In genomic region chr17:80579089-80579488, GRCm38 (mm10) we compare ENCODE assay signal across 20 mouse cellular contexts. TPM values are rescaled to one million over a fixed set of nuclear protein-coding genes. Genes with fewer than 3 reads are reported as not detected.
DNase-seq lines count a peak whose midpoint lies in the region; ATAC-seq and TF ChIP-seq lines count a peak whose summit lies in the region.
"Had no signal": no experiment of that assay in that cellular context is flagged by ENCODE, and none has a peak within 500 bp of the region (broad histone marks: within the 10 kb centered on the region; RNA-seq: fewer than 3 reads in every experiment).

No protein-coding gene starts in this region.

- no peak for TF ChIP-seq CTCF in testis, adult 2 months (IDR thresholded peaks at IDR 0.05; ENCODE audit: control insufficient read depth, insufficient read depth, insufficient replicate concordance, low read depth, low read length)

- H3K4me3 ChIP-seq in hindbrain, embryonic 10.5 days: no peak overlapping the region
- H3K4me3 ChIP-seq in hindbrain, embryonic 16.5 days (ENCODE audit: low read length): no peak overlapping the region
- peak overlapping the region; percentile 5; the same call in 1 of the 2 replicates for H3K4me3 ChIP-seq in testis, adult 2 months (ENCODE audit: control insufficient read depth, low read depth, low read length)
- H3K4me3 ChIP-seq: embryonic facial prominence, embryonic 10.5 days; embryonic facial prominence, embryonic 12.5 days; forebrain, embryonic 13.5 days; forebrain, embryonic 15.5 days had no signal

- no peak for ATAC-seq in hindbrain, embryonic 16.5 days
- ATAC-seq: CD4-positive, CD25-positive, alpha-beta regulatory T cell, adult 4 months; forebrain, embryonic 13.5 days; forebrain, embryonic 15.5 days; forebrain, postnatal 0 days had no signal

- WGBS in hindbrain, embryonic 10.5 days: 92% methylated on average over 9 of the region's 9 CpGs
- WGBS in hindbrain, embryonic 16.5 days: 93% methylated on average over 9 of the region's 9 CpGs

- no peaks in the 10 kb centered on the region for H3K27me3 ChIP-seq in hindbrain, embryonic 10.5 days (ENCODE audit: insufficient read depth, poor library complexity, severe bottlenecking)
- H3K27me3 ChIP-seq in hindbrain, embryonic 16.5 days (replicated peaks; ENCODE audit: control insufficient read depth, insufficient read depth, low read length): no peaks in the 10 kb centered on the region
- no peaks in the 10 kb centered on the region for H3K27me3 ChIP-seq in testis, adult 2 months (ENCODE audit: control insufficient read depth, insufficient read depth, low read length)
- H3K27me3 ChIP-seq: embryonic facial prominence, embryonic 12.5 days; forebrain, embryonic 13.5 days; forebrain, embryonic 15.5 days had no signal

- H3K36me3 ChIP-seq in hindbrain, embryonic 10.5 days: peaks cover 41% of the 10 kb centered on the region
- H3K36me3 ChIP-seq in hindbrain, embryonic 16.5 days (ENCODE audit: control insufficient read depth, insufficient read depth, low read length): peaks cover 17% of the 10 kb centered on the region
- H3K36me3 ChIP-seq in testis, adult 2 months (ENCODE audit: control insufficient read depth, insufficient read depth, low read length): no peaks in the 10 kb centered on the region; the same call in 1 of the 2 replicates

- peaks cover 13% of the 10 kb centered on the region for H3K4me1 ChIP-seq in hindbrain, embryonic 10.5 days (replicated peaks)
- H3K4me1 ChIP-seq in hindbrain, embryonic 16.5 days (ENCODE audit: control insufficient read depth, insufficient read depth, low read depth, low read length): peaks cover 8% of the 10 kb centered on the region
- peaks cover 9% of the 10 kb centered on the region for H3K4me1 ChIP-seq in testis, adult 2 months (ENCODE audit: control insufficient read depth, insufficient read depth, low read length)

- no peak for TF ChIP-seq POLR2A in testis, adult 2 months (IDR thresholded peaks at IDR 0.05; ENCODE audit: control insufficient read depth, low read depth, low read length)

- no peak overlapping the region for H3K27ac ChIP-seq in hindbrain, embryonic 10.5 days
- no peak overlapping the region for H3K27ac ChIP-seq in hindbrain, embryonic 16.5 days (ENCODE audit: low read depth, low read length)
- no peak overlapping the region for H3K27ac ChIP-seq in testis, adult 2 months (ENCODE audit: control insufficient read depth, insufficient read depth, low read depth, low read length)
- H3K27ac ChIP-seq: embryonic facial prominence, embryonic 10.5 days; embryonic facial prominence, embryonic 12.5 days; forebrain, embryonic 13.5 days; forebrain, embryonic 15.5 days had no signal

- peak; percentile 25 for DNase-seq in heart, adult 11 months
- DNase-seq in heart, postnatal 4 days: no peak
- DNase-seq in hindbrain, embryonic 10.5 days (ENCODE audit: low spot score): peak; percentile 0
- DNase-seq in testis, postnatal 14 days (ENCODE audit: low spot score): no peak
- DNase-seq: adrenal gland, adult 8-10 months; adrenal gland, postnatal 14 days; adrenal gland, postnatal 36 days; B cell, adult 2 months; cerebellum, adult 11-12 months; cerebellum, adult 2 months; cerebellum, adult 9-10 months; cerebellum, postnatal 25 days; forebrain, postnatal 0 days had no signal

- no peak overlapping the region for H3K9ac ChIP-seq in hindbrain, embryonic 16.5 days (ENCODE audit: low read depth, low read length)
- H3K9ac ChIP-seq: embryonic facial prominence, embryonic 12.5 days; forebrain, embryonic 13.5 days; forebrain, embryonic 15.5 days; forebrain, postnatal 0 days had no signal

- H3K9me3 ChIP-seq in hindbrain, embryonic 10.5 days: no peaks in the 10 kb centered on the region
- H3K9me3 ChIP-seq in hindbrain, embryonic 16.5 days (ENCODE audit: control insufficient read depth, low read length): no peaks in the 10 kb centered on the region
- H3K9me3 ChIP-seq: embryonic facial prominence, embryonic 10.5 days; embryonic facial prominence, embryonic 12.5 days; forebrain, embryonic 13.5 days; forebrain, embryonic 15.5 days had no signal

- no peak overlapping the region for H3K4me2 ChIP-seq in hindbrain, embryonic 16.5 days (ENCODE audit: low read length)
- H3K4me2 ChIP-seq: embryonic facial prominence, embryonic 12.5 days; forebrain, embryonic 13.5 days; forebrain, embryonic 15.5 days had no signal

RNA-seq across cellular contexts. Expression of gene Cdkl4, which starts 1.5 kb away (rescaled TPM):
- under 1 TPM in 1 of 2 experiments, not detected in 1; 0.09 TPM for total RNA-seq in heart, postnatal 4 days (2021)
- 2.9 and 3.0 TPM in 2 replicates for polyA plus RNA-seq in hindbrain, embryonic 10.5 days (2016; fragmentation: Nextera tagmentation; extraction: Ambion mirVana)
- 7.3 and 7.9 TPM in 2 replicates for polyA plus RNA-seq in hindbrain, embryonic 16.5 days (2015; fragmentation: Nextera tagmentation; extraction: Ambion mirVana)
- 18.3 and 19.6 TPM in 2 replicates for polyA plus RNA-seq in testis, adult 2 months (2012; rRNA removed)

Comparison
In these comparisons a context has a peak if more than half of its experiments do, and no peak if none do; other contexts are left out.
1. DNase-seq: peak in heart, adult 11 months (single experiment) and hindbrain, embryonic 10.5 days (single experiment); none in heart, postnatal 4 days (single experiment) and testis, postnatal 14 days (single experiment).